Mouse (Mus musculus) MEL (cell line): ENCODE data around the gene Shmt2. TPM values are rescaled to one million over a fixed set of nuclear protein-coding genes. Genes with fewer than 3 reads are reported as not detected.

Source experiments
- DNase-seq: peaks from one replicate; pipeline ENCODE4 v3.0.0; 2011; ENCODE audit warnings: low read depth, low spot score
- H3K27ac ChIP-seq: 2 replicates; pipeline ENCODE4 v1.5.1; 2012; ENCODE audit warnings: low read depth, mild to moderate bottlenecking, control low read depth, low read length, moderate library complexity; ENCODE audit not compliant: control insufficient read depth
- H3K27me3 ChIP-seq, 2 experiments: fragments of 150-350 bp in 1 of 2; sonication (generic) in 1 of 2; 2 replicates each; pipeline ENCODE4 v1.6.1; 2012; ENCODE audit warnings: low read length in 2 of 2, mild to moderate bottlenecking in 2 of 2, improper control_type of control experiment in 1 of 2, moderate library complexity in 1 of 2; ENCODE audit not compliant: insufficient read depth in 2 of 2, control insufficient read depth in 1 of 2
- H3K36me3 ChIP-seq, 2 experiments: 2 replicates each; pipeline ENCODE4 v1.6.1; 2012 to 2014; ENCODE audit warnings: low read length in 2 of 2, improper control_type of control experiment in 1 of 2, inconsistent platforms in 1 of 2, mild to moderate bottlenecking in 1 of 2; ENCODE audit not compliant: insufficient read depth in 2 of 2, control insufficient read depth in 1 of 2
- H3K4me1 ChIP-seq, 2 experiments: fragments of 150-350 bp in 1 of 2; sonication (generic) in 1 of 2; 2 replicates each; pipeline ENCODE4 v1.6.1; 2012; ENCODE audit warnings: low read length in 2 of 2, improper control_type of control experiment in 1 of 2, mild to moderate bottlenecking in 1 of 2; ENCODE audit not compliant: insufficient read depth in 2 of 2, control insufficient read depth in 1 of 2
- H3K4me3 ChIP-seq, 2 experiments: fragments of 150-350 bp in 1 of 2; sonication (generic) in 1 of 2; 2 replicates each; pipeline ENCODE4 v1.5.1; 2012; ENCODE audit warnings: low read depth in 2 of 2, low read length in 2 of 2, mild to moderate bottlenecking in 2 of 2, moderate library complexity in 2 of 2, control low read depth in 1 of 2, improper control_type of control experiment in 1 of 2; ENCODE audit not compliant: control insufficient read depth in 1 of 2, insufficient read depth in 1 of 2
- H3K79me2 ChIP-seq: 2 replicates; pipeline ENCODE4 v1.6.1; 2012; ENCODE audit warnings: mild to moderate bottlenecking, low read length, moderate library complexity; ENCODE audit not compliant: control insufficient read depth, poor library complexity, insufficient read depth
- H3K9ac ChIP-seq: 2 replicates; pipeline ENCODE4 v1.6.1; 2012; ENCODE audit warnings: low read depth, mild to moderate bottlenecking, control low read depth, low read length, moderate library complexity; ENCODE audit not compliant: control insufficient read depth, poor library complexity, severe bottlenecking
- H3K9me3 ChIP-seq: fragments of 150-350 bp; sonication (generic); replicated peaks from 2 replicates; pipeline ENCODE4 v1.6.1; 2012; ENCODE audit warnings: mild to moderate bottlenecking, low read length, improper control_type of control experiment, moderate library complexity; ENCODE audit not compliant: insufficient read depth
- CTCF ChIP-seq, 3 experiments: IDR thresholded peaks in 2 of 3; conservative IDR thresholded peaks in 1 of 3; 2 replicates each; pipeline ENCODE4 v1.5.1; 2011 to 2012; ENCODE audit warnings: low read length in 3 of 3, low read depth in 2 of 3, mild to moderate bottlenecking in 2 of 3, improper control_type of control experiment in 1 of 3, inconsistent platforms in 1 of 3, mixed read lengths in 1 of 3, moderate library complexity in 1 of 3; ENCODE audit not compliant: control insufficient read depth in 1 of 3, insufficient read depth in 1 of 3, poor library complexity in 1 of 3, severe bottlenecking in 1 of 3
- EP300 ChIP-seq, 2 experiments: IDR thresholded peaks; 2 replicates each; pipeline ENCODE4 v1.6.1; 2011; ENCODE audit warnings: improper control_type of control experiment in 2 of 2, low read length in 2 of 2, low read depth in 1 of 2, mild to moderate bottlenecking in 1 of 2
- GABPA ChIP-seq: IDR thresholded peaks from 2 replicates; pipeline ENCODE4 v1.6.1; 2012; ENCODE audit warnings: low read depth, mild to moderate bottlenecking, inconsistent platforms, low read length, improper control_type of control experiment, moderate library complexity
- JUND ChIP-seq: IDR thresholded peaks from 2 replicates; pipeline ENCODE4 v1.6.1; 2011; ENCODE audit warnings: low read depth, mild to moderate bottlenecking, improper control_type of control experiment, low read length
- MAFK ChIP-seq: IDR thresholded peaks from 2 replicates; pipeline ENCODE4 v1.6.1; 2011; ENCODE audit warnings: low read depth, mild to moderate bottlenecking, low read length, improper control_type of control experiment, borderline replicate concordance
- MAZ ChIP-seq: IDR thresholded peaks from 2 replicates; pipeline ENCODE4 v1.6.1; 2012; ENCODE audit warnings: low read depth, mild to moderate bottlenecking, inconsistent platforms, low read length, improper control_type of control experiment
- MEF2A ChIP-seq: IDR thresholded peaks from 2 replicates; pipeline ENCODE4 v1.6.1; 2014; ENCODE audit warnings: low read depth, mild to moderate bottlenecking, inconsistent platforms, low read length, improper control_type of control experiment; ENCODE audit not compliant: poor library complexity, insufficient replicate concordance, severe bottlenecking; ENCODE audit errors: extremely low read depth
- MXI1 ChIP-seq: IDR thresholded peaks from 2 replicates; pipeline ENCODE4 v1.6.1; 2011; ENCODE audit warnings: mild to moderate bottlenecking, low read depth, low read length, improper control_type of control experiment
- MYC ChIP-seq: IDR thresholded peaks from 2 replicates; pipeline ENCODE4 v1.6.1; 2011; ENCODE audit warnings: low read depth, mild to moderate bottlenecking, low read length, improper control_type of control experiment, moderate library complexity
- POLR2A ChIP-seq, 2 experiments: IDR thresholded peaks; 2 replicates each; pipeline ENCODE4 v1.6.1; 2011 to 2012; ENCODE audit warnings: low read length in 2 of 2, mild to moderate bottlenecking in 2 of 2, control low read depth in 1 of 2, improper control_type of control experiment in 1 of 2, low read depth in 1 of 2, moderate library complexity in 1 of 2; ENCODE audit not compliant: control insufficient read depth in 1 of 2, insufficient read depth in 1 of 2, poor library complexity in 1 of 2
- POLR2AphosphoS2 ChIP-seq: IDR thresholded peaks from 2 replicates; pipeline ENCODE4 v1.6.1; 2011; ENCODE audit warnings: low read length, improper control_type of control experiment
- POLR2AphosphoS5 ChIP-seq: IDR thresholded peaks from 2 replicates; pipeline ENCODE4 v1.6.1; 2012; ENCODE audit warnings: low read depth, borderline replicate concordance, mild to moderate bottlenecking, inconsistent platforms, low read length, moderate library complexity, mixed read lengths
- RCOR1 ChIP-seq: IDR thresholded peaks from 2 replicates; pipeline ENCODE4 v1.6.1; 2012; ENCODE audit warnings: low read depth, mild to moderate bottlenecking, inconsistent platforms, low read length, improper control_type of control experiment
- SIN3A ChIP-seq: IDR thresholded peaks from 2 replicates; pipeline ENCODE4 v1.6.1; 2012; ENCODE audit warnings: low read length, improper control_type of control experiment, inconsistent platforms
- SMC3 ChIP-seq: IDR thresholded peaks from 2 replicates; pipeline ENCODE4 v1.6.1; 2011; ENCODE audit warnings: low read depth, low read length, improper control_type of control experiment
- TBP ChIP-seq: IDR thresholded peaks from 2 replicates; pipeline ENCODE4 v1.8.0; 2011; ENCODE audit warnings: low read depth, low read length, improper control_type of control experiment
- TCF12 ChIP-seq: IDR thresholded peaks from 2 replicates; pipeline ENCODE4 v1.6.1; 2014; ENCODE audit warnings: low read depth, mild to moderate bottlenecking, inconsistent platforms, low read length, improper control_type of control experiment, moderate library complexity
- UBTF ChIP-seq: IDR thresholded peaks from 2 replicates; pipeline ENCODE4 v1.6.1; 2012; ENCODE audit warnings: low read depth, mild to moderate bottlenecking, inconsistent platforms, low read length, improper control_type of control experiment, moderate library complexity, borderline replicate concordance; ENCODE audit not compliant: insufficient read depth
- ZKSCAN1 ChIP-seq: IDR thresholded peaks from 2 replicates; pipeline ENCODE4 v1.6.1; 2012; ENCODE audit warnings: low read depth, mild to moderate bottlenecking, inconsistent platforms, low read length, improper control_type of control experiment, moderate library complexity
- polyA plus RNA-seq, 2 experiments: library from polyadenylated mRNA; stranded (reverse) in 1 of 2; unstranded in 1 of 2; fragments of >175 nt in 1 of 2; fragments of >200 nt in 1 of 2; gene quantifications; 2 replicates each; pipeline versions ENCODE4 v1.2.1 to v1.2.4; 2012; ENCODE audit warnings: low replicate concordance in 2 of 2, low read depth in 1 of 2; ENCODE audit not compliant: insufficient read length in 2 of 2, insufficient read depth in 1 of 2, missing spikeins in 1 of 2
- total RNA-seq: library from RNA; depleted of rRNA; stranded (reverse); fragments of 300-350 nt; gene quantifications from 2 replicates; pipeline ENCODE4 v1.2.3, GENCODE M21; 2012

Gene Shmt2
- total and polyA plus RNA-seq, 3 experiments: 242 to 582 (median 263) TPM

- DNase-seq: no peak
- H3K9ac ChIP-seq: no peak overlapping the region
- no peaks in the 10 kb centered on the region for H3K4me1 ChIP-seq
- no peaks in the 10 kb centered on the region for H3K27me3 ChIP-seq
- no peak overlapping the region for H3K4me3 ChIP-seq
- no peak overlapping the region for H3K27ac ChIP-seq
- H3K36me3 ChIP-seq: no peaks in the 10 kb centered on the region
- no peaks in the 10 kb centered on the region for H3K79me2 ChIP-seq
- H3K9me3 ChIP-seq: no peaks in the 10 kb centered on the region
- no peak for TF ChIP-seq MXI1
- no peak for TF ChIP-seq SMC3
- TF ChIP-seq MAFK: no peak
- TF ChIP-seq GABPA: no peak
- no peak for TF ChIP-seq MEF2A
- TF ChIP-seq RCOR1: no peak
- TF ChIP-seq POLR2A (IDR thresholded peaks at IDR 0.05; ENCODE audit: control insufficient read depth in 1 of 2, insufficient read depth in 1 of 2, low read depth in 1 of 2, low read length in 2 of 2, poor library complexity in 1 of 2): no peak
- no peak for TF ChIP-seq UBTF
- TF ChIP-seq SIN3A: no peak
- TF ChIP-seq MAZ: no peak
- TF ChIP-seq CTCF (IDR thresholded peaks at IDR 0.05 in 2 of 3, conservative IDR thresholded peaks at IDR 0.05 in 1 of 3; ENCODE audit: control insufficient read depth in 1 of 3, insufficient read depth in 1 of 3, low read depth in 2 of 3, low read length in 3 of 3, poor library complexity in 1 of 3, severe bottlenecking in 1 of 3): no peak
- TF ChIP-seq POLR2AphosphoS2: no peak
- TF ChIP-seq TCF12: no peak
- TF ChIP-seq POLR2AphosphoS5: no peak
- TF ChIP-seq TBP: no peak
- TF ChIP-seq ZKSCAN1: no peak
Observed at GRCm38 (mm10) chr10:127549892-127550291, 27.6 kb upstream of the Shmt2 start.

DNA sequence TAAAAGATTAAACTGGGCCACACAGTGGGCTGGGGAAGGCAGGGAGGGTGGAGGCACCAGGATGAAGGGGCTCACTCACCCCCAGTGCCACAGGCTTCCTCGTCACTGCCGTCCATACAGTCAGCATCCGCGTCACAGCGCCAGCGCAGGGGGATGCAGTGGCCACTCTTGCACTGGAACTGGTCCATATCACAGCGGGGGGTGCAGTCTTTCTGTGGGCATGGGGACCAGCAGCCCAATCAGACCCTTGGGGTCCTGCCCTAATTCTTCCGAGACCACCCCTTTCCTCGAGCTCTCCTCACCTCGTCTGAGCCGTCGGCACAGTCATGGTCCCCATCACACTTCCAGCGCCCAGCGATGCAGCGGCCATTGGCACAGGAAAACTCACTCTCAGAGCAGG, 26.0 kb upstream of the Shmt2 start:
- Histone ChIP-seq H3K27me3 (no peaks in the 10 kb centered on the region), H3K4me1 (no peaks in the 10 kb centered on the region), H3K9ac (no peak overlapping the region), H3K27ac (no peak overlapping the region), H3K79me2 (no peaks in the 10 kb centered on the region), H3K9me3 (no peaks in the 10 kb centered on the region), H3K4me3 (no peak overlapping the region), H3K36me3 (no peaks in the 10 kb centered on the region)
- no peak for DNase-seq
- TF ChIP-seq TCF12 (no peak), GABPA (no peak), EP300 (IDR thresholded peaks at IDR 0.05; ENCODE audit: low read depth in 1 of 2, low read length in 2 of 2) (no peak), MXI1 (no peak), ZKSCAN1 (no peak), JUND (no peak), POLR2AphosphoS2 (no peak), SIN3A (no peak), TBP (no peak), MYC (no peak), SMC3 (no peak)
